Mouse (Mus musculus) brain, adult 2 months (tissue): ENCODE results near the gene Gls.

Experiments used
- DNase-seq: peaks from one replicate; pipeline ENCODE4 v3.0.0; 2011; ENCODE audit warnings: low read depth, low spot score

Gene Gls

DNA sequence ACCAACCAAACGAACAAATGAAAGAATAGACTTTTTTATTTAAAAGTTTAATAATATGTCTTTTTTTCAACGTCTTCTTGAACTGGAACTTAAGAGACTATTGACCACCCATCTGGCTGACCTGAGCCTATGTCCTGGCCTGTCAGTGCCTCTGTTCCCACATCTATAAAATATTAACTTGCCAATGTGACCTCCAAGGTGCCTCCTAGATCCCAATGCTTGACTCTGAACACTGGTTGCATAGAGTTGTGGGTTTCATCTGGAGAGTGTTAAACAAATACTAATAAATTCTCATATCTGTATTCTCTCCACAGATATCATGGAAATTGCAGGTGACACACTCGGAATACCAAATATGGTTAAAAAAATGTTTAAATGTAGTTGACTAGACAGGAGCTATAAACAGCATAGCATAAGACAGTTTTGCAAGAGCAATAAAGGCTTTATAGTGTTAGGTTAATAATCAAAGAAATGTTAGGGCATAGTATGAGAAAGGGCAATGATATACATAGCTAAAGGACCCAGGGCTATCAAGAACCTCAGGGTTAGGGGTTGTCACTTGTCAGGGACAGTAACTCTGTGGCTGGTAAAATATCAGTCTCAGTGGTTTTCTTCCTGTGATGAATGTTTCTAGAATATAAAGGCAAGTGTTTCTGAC lies 16.0 kb upstream of the Gls start:
- no peak for DNase-seq

GRCm38 (mm10) chr1:52242270-52242669 lies 9.2 kb upstream of the Gls start:
- no peak for DNase-seq

DNA sequence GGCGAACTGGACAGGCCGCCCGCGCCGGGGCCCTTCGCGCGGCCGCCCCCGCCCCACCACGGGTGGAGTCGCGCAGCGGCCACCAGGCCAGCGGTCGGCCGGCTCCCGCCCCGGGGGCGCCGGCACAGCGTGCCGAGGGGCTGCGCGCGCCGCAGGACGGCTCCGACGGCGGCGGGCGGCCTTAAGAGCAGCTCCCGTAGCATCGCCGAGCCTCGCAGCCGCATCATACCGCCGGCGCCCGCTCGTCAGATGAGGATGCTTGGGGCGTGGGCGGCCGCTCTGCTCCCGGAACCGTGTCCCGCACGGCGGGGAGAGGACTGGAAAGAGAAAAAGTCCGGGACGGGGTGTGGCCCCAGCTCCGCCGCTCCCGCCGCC lies 279 bp downstream of the Gls start:
- DNase-seq = no peak

DNA sequence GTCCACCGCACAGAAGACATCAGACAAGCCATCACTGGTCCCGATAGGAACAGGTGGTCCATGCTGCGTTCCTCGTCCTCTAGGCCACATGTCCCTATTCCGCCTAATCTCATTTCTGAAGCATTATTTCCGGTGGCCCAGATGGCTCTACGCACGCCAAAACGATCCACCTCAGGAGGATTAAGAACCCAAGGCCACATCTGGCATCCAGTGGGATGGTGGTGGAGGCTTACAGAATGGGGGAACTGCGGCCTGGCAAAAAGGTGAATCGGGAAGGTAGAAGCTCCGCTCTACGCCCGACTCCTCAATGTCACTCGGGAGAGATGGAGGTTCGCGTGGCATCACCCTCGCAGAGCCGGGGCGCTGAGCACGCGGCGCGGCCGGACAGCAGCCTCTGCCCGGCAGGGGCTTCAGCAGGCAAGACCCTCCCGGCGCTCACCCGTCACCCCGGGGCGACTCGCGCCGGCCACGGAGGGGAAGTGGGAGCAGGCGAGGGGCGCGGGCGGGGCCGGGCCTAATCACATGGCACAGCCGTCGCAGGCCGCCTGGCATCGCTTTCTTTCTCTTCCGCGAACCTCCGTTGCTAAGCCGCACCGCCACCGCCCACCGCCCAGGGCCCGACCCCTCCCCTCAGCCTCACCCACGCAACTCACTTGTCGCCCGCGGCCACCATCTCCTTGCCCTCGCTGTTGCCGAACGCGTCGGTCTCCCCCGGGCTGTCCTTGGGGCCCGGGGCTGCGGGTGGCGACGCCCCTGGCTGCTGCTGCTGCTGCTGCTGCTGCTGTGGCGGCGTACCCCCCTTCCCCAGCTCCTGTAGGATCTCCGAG lies 880 bp downstream of the Gls start:
- DNase-seq = peak; percentile 87

- DNase-seq = no peak
These were observed 2.6 kb downstream of the Gls start for GRCm38 (mm10) chr1:52230404-52230803.

- no peak for DNase-seq
These were observed 4.9 kb downstream of the Gls start for GRCm38 (mm10) chr1:52228178-52228577.

DNA sequence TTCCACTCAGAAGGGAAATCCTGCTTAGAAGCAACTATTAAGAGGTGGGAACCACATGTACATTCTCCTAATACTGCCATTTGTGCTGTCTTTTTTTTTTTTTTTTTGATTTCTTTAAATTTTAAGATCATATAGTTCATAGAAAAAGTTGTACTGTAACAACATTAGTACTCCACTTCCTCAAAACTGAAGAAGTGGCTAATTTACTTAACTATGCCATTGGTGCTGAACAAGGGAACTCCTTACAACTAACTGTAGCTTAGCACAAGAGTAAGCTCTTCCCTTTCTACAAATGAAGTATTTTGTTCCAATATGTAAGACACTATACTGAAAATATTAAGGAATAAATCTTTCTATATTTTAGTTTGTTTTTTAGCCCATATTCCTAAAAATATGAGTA lies 6.6 kb downstream of the Gls start:
- DNase-seq = no peak

DNA sequence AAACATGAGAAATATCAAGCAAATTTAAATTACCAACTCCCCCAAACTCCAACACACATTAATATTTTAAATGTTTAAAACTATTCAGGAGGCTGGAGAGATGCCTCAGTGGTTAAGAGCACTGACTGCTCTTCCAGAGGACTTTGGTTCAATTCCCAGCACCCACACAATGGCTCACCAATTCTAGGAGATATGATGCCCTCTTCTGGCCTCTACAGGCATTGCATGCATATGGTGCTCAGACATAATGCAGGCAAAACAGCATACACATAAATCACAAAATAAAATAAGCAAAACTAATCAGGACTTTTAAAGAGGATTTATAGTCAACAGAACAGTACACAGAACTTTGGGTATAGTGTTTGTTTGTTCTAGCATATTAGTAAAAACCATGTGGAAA lies 16.3 kb downstream of the Gls start:
- no peak for DNase-seq

- DNase-seq = peak; percentile 55
These were observed 50.0 kb downstream of the Gls start for GRCm38 (mm10) chr1:52182992-52183391.

GRCm38 (mm10) chr1:52181994-52182393 lies 51.0 kb downstream of the Gls start:
- no peak for DNase-seq

DNA sequence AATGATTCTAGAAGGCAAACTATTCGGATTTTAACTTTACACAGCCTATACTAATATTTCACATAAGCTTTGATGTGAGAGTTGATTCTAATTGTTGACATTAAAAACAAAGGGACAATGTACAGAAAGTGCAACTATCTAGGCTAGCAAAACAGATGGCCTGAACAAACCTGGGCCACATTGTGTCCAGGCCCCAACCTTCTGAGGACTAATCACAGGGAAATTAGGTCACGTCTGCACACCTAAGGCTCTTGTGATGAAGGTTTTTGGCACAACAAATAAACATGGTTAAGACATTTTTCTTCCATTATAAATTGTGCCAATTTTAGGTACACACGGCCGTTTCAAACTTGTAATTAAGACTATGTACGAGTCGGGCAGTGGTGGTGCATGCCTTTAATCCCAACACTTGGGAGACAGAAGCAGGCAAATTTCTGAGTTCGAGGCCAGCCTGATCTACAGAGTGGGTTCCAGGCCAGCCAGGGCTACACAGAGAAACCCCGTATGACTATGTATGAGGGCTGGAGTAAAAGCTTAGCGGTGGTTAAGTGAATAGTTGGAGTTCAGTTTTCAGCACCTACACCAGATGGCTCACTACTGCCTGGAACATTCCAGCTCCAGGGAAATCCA lies 53.0 kb downstream of the Gls start:
- DNase-seq = peak; percentile 90

DNA sequence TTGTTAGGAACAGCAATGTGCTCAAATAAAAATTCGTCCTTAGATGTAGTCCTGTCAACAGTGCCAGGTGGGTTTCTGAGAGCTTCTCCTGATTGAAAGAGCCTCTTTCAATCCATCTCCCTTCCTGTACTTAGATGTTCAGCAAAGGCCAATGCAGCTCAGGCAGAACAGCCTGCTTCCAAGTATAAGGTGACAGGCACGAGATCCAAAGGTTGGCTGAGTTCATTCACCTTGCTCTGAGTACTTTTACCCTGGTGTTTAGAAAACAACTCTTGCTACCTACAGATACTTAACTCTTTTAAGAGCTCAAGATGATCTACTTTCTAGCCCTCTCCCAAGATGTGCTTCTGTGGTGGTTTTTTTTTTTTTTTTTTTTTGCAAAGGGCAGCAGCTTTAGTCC lies 56.0 kb downstream of the Gls start:
- DNase-seq = no peak

GRCm38 (mm10) chr1:52175983-52176382 lies 57.0 kb downstream of the Gls start:
- DNase-seq = peak; percentile 58

GRCm38 (mm10) chr1:52175321-52175720 lies 57.7 kb downstream of the Gls start:
- DNase-seq = no peak

DNA sequence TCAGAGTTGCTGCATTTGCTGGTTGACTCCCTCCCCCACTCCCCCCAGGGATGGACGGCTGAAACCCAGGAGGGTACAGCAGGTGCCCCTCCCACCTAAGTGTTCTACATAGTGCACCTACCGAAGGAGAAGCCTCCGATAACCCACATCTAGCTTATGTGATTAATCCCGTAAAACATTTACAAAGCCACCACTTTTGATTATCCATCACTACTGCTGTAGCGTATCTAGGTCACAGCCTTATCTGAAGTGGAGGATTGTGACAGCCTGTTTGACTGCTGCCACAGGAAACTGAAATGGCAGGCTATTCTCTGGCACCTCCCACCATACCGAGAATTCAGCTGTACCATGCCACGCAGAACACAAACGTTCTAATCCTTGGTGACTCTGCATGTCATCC lies 61.8 kb downstream of the Gls start:
- DNase-seq = peak; percentile 47

DNA sequence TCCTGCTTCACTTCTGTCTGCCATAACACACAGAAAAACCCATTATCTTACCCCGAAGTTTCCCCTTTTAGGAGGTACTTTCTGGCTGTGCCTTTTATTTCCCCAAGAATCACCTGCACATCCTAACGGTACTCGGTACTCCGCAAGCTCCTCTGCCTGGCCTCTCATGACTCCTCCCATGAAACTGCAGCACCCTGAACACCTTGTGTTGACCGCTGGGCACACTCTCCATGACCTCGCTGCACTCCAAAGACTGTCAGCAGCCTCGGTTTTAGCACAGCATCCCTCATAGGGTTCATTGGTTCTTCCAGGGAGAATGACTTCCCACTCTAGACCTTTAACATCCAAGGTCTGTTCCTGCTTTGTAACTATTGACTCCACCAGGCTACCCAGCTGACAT lies 62.3 kb downstream of the Gls start:
- DNase-seq = no peak

DNA sequence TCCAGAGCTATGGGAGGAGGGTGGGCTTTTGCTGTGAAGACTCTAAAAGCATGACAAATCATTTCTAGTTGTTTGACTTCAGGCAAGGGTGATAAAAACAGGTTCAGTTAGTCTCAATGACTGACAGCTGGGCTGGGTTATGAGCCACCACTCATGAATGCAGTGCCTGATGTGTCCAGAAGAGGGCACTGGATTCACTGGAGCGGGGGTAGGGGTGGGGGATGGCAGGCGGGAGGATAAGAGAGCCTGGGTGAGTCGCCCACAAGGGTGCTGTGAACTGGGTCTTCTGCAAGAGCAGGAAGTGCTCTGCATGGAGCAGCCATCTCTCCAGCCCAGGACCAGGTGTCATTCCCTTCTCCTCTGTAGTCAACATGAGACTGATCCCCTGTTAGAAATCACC lies 63.0 kb downstream of the Gls start:
- DNase-seq = peak; percentile 35

DNA sequence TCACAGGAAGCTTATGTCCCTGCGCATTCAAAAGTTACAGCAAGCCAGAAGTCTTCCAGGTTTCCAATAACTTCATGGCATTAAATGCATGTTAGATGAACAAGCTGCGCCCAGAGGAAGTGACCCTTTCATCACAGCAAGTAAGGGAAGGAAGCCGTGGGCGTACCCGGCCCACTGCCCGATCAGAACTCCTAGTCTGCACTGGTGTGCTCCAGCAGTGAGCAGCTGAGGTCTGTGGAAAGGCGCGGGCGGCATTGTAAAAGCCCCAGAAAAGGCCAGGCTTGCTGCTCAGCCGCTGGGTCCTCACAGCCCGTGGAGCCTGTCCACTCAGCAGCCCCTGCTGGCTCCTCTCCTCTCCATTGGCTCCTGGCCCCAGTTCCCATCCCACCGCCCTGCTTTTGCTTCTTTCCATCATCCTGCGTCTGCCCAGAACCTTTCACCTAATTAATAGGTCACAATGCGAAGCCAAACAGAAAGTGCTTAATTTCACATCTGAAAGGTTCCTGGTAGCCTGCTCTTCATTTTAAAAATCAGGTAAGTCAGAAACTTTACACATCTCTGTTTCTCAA lies 66.3 kb downstream of the Gls start:
- DNase-seq = no peak

- peak; percentile 50 for DNase-seq
These were observed 69.2 kb downstream of the Gls start for GRCm38 (mm10) chr1:52163707-52164457.

- no peak for DNase-seq
These were observed 71.9 kb downstream of the Gls start for GRCm38 (mm10) chr1:52161151-52161550.

DNA sequence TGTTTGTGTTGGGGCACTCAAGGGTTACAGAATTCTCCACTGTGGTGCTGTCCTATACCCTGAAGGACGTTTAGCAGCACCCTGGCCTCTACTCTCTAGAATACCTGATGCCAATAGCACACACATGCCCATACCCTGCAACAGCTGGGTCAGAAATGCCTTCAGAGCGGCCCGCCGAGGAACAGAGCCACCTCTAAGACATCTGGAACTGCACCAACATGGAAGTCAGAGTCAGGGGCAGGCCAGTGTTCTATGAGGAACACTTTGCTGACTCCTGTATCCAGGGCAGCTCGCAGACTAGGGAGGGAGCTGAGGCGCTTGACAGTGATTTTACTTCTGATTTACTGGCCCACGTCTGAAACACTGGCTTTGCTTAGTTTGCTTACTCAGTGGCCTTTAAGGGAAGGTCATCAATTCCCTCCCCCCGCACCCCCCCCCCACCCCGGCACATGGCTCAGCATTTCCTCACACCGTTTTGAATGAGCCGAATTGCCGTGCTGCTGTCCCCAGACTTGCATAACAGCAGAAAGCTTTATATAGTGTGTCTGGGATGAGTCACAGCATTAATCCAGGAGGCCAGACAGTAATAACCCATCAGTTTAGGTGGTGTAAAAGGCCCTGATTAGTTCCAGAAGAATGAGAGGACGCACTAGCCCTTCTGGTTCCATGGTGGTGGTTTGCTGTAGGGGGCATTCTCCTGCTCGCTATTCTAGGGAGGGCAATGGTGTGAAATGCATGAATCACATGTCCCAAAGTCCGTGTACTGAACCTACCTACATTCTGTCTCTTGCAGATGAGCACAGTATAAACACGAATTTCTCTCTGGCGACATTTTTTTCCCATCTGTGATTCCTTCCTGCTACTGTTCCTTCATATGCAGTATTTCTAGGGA lies 74.3 kb downstream of the Gls start:
- peak; percentile 84 for DNase-seq
